In genomic region chr7:74687303-74688115, GRCm38 (mm10) we compare ENCODE assay signal across 15 mouse cellular contexts.
DNase-seq lines count a peak whose midpoint lies in the region; ATAC-seq lines count a peak whose summit lies in the region.
"Had no signal": no experiment of that assay in that cellular context is flagged by ENCODE, and none has a peak within 500 bp of the region (broad histone marks: within the 10 kb centered on the region; RNA-seq: fewer than 3 reads in every experiment).

No protein-coding gene starts in this region.

- no peaks in the 10 kb centered on the region for H3K27me3 ChIP-seq in hindbrain, embryonic 16.5 days (replicated peaks; ENCODE audit: control insufficient read depth, insufficient read depth, low read length)
- no peaks in the 10 kb centered on the region for H3K27me3 ChIP-seq in embryonic facial prominence, embryonic 10.5 days (replicated peaks; ENCODE audit: low read depth, poor library complexity, severe bottlenecking)
- H3K27me3 ChIP-seq: heart, embryonic 15.5 days; liver, embryonic 12.5 days; lung, embryonic 15.5 days had no signal

- H3K4me1 ChIP-seq in hindbrain, embryonic 16.5 days (ENCODE audit: control insufficient read depth, insufficient read depth, low read depth, low read length): peaks cover 3% of the 10 kb centered on the region; the same call in 1 of the 2 replicates
- peaks cover 12% of the 10 kb centered on the region for H3K4me1 ChIP-seq in embryonic facial prominence, embryonic 10.5 days
- H3K4me1 ChIP-seq: heart, embryonic 15.5 days; liver, embryonic 12.5 days; lung, embryonic 15.5 days had no signal

- peak; percentile 84 for ATAC-seq in hindbrain, embryonic 16.5 days
- ATAC-seq: CD4-positive, CD25-positive, alpha-beta regulatory T cell, adult 4 months; liver, embryonic 12.5 days had no signal

- DNase-seq in retina, postnatal 1 day: peak; percentile 29
- DNase-seq in retina, embryonic 14.5 days (ENCODE audit: low spot score): no peak
- DNase-seq in embryo, embryonic 11 days: peak; percentile 27
- no peak for DNase-seq in left cerebral cortex, postnatal 14 days (ENCODE audit: low spot score in 2 of 2)
- DNase-seq in ovary, adult 18-20 months (ENCODE audit: low spot score): no peak
- no peak for DNase-seq in embryonic facial prominence, embryonic 10.5 days (ENCODE audit: low spot score)
- DNase-seq: kidney, adult 8-10 months; kidney, postnatal 36 days; left cerebral cortex, postnatal 4 days; right cerebral cortex, postnatal 4 days had no signal

- no peak overlapping the region for H3K4me2 ChIP-seq in hindbrain, embryonic 16.5 days (ENCODE audit: low read length)
- H3K4me2 ChIP-seq: heart, embryonic 15.5 days; liver, embryonic 12.5 days; lung, embryonic 15.5 days had no signal

- H3K9me3 ChIP-seq in hindbrain, embryonic 16.5 days (ENCODE audit: control insufficient read depth, low read length): no peaks in the 10 kb centered on the region
- no peaks in the 10 kb centered on the region for H3K9me3 ChIP-seq in embryonic facial prominence, embryonic 10.5 days
- H3K9me3 ChIP-seq: heart, embryonic 15.5 days; liver, embryonic 12.5 days; lung, embryonic 15.5 days had no signal

- H3K36me3 ChIP-seq in hindbrain, embryonic 16.5 days (ENCODE audit: control insufficient read depth, insufficient read depth, low read length): no peaks in the 10 kb centered on the region
- H3K36me3 ChIP-seq in embryonic facial prominence, embryonic 10.5 days (replicated peaks): no peaks in the 10 kb centered on the region
- H3K36me3 ChIP-seq: heart, embryonic 15.5 days; liver, embryonic 12.5 days; lung, embryonic 15.5 days had no signal

- 36% methylated on average over 13 of the region's 13 CpGs for WGBS in hindbrain, embryonic 16.5 days
- WGBS in embryonic facial prominence, embryonic 10.5 days: 51% methylated on average over 13 of the region's 13 CpGs

- H3K27ac ChIP-seq in hindbrain, embryonic 16.5 days (ENCODE audit: low read depth, low read length): no peak overlapping the region
- H3K27ac ChIP-seq in embryonic facial prominence, embryonic 10.5 days (replicated peaks): no peak overlapping the region
- H3K27ac ChIP-seq: heart, embryonic 15.5 days; liver, embryonic 12.5 days; lung, embryonic 15.5 days had no signal

- H3K4me3 ChIP-seq in hindbrain, embryonic 16.5 days (ENCODE audit: low read length): no peak overlapping the region
- no peak overlapping the region for H3K4me3 ChIP-seq in embryonic facial prominence, embryonic 10.5 days
- H3K4me3 ChIP-seq: heart, embryonic 15.5 days; liver, embryonic 12.5 days; lung, embryonic 15.5 days had no signal

- intact Hi-C loops in left cerebral cortex, postnatal 14 days (cut with DNase I): no loop called here

- no peak overlapping the region for H3K9ac ChIP-seq in hindbrain, embryonic 16.5 days (ENCODE audit: low read depth, low read length)
- H3K9ac ChIP-seq: heart, embryonic 15.5 days; liver, embryonic 12.5 days; lung, embryonic 15.5 days had no signal

Comparison
In these comparisons a context has a peak if more than half of its experiments do, and no peak if none do; other contexts are left out.
1. DNase-seq: peak in retina, postnatal 1 day (single experiment) and embryo, embryonic 11 days (single experiment); none in retina, embryonic 14.5 days (single experiment), left cerebral cortex, postnatal 14 days (0 of 2), ovary, adult 18-20 months (single experiment) and embryonic facial prominence, embryonic 10.5 days (single experiment).